Mouse (Mus musculus) heart, embryonic 13.5 days (tissue): ENCODE measurements around the gene Prss29. TPM values are rescaled to one million over a fixed set of nuclear protein-coding genes. Genes with fewer than 3 reads are reported as not detected.

Experiments used
- ATAC-seq: fragments of 200-750 bp; cut with Nextera tagmentation; 2 replicates; pipeline ENCODE4 v1.8.0; 2017; ENCODE audit warnings: moderate TSS enrichment; ENCODE audit not compliant: insufficient number of reproducible peaks, low FRiP score, low TSS enrichment; ENCODE audit errors: extremely low read depth
- H3K27ac ChIP-seq: fragments of 300-500 bp; sonication (generic); replicated peaks from 2 replicates; pipeline ENCODE4 v1.5.1; 2015; ENCODE audit warnings: moderate library complexity, mild to moderate bottlenecking, inconsistent platforms
- H3K27me3 ChIP-seq: fragments of 300-500 bp; sonication (generic); replicated peaks from 2 replicates; pipeline ENCODE4 v1.6.1; 2015; ENCODE audit warnings: mild to moderate bottlenecking, inconsistent platforms
- H3K36me3 ChIP-seq: fragments of 300-500 bp; sonication (generic); 2 replicates; pipeline ENCODE4 v1.6.1; 2015; ENCODE audit warnings: mild to moderate bottlenecking, inconsistent platforms
- H3K4me1 ChIP-seq: fragments of 300-500 bp; sonication (generic); 2 replicates; pipeline ENCODE4 v1.6.1; 2015; ENCODE audit warnings: inconsistent platforms
- H3K4me2 ChIP-seq: fragments of 300-500 bp; sonication (generic); 2 replicates; pipeline ENCODE4 v1.6.1; 2015; ENCODE audit warnings: inconsistent platforms, mild to moderate bottlenecking, moderate library complexity
- H3K4me3 ChIP-seq: fragments of 300-500 bp; sonication (generic); 2 replicates; pipeline ENCODE4 v1.5.1; 2015; ENCODE audit warnings: moderate library complexity, mild to moderate bottlenecking, inconsistent platforms
- H3K9ac ChIP-seq: fragments of 300-500 bp; sonication (generic); 2 replicates; pipeline ENCODE4 v1.6.1; 2015; ENCODE audit warnings: inconsistent platforms, mild to moderate bottlenecking, moderate library complexity
- H3K9me3 ChIP-seq: fragments of 300-500 bp; sonication (generic); 2 replicates; pipeline ENCODE4 v1.6.1; 2016; ENCODE audit warnings: inconsistent platforms
- WGBS: fragments of 180-500 bp; shearing (Covaris S2); methylation state at CpG from one replicate; pipeline ENCODE4 v1.1.7; 2015; ENCODE audit warnings: mixed read lengths; 5-methylcytosine and 5-hydroxymethylcytosine counted together
- polyA plus RNA-seq: library from polyadenylated mRNA; unstranded; fragments of >200 nt; fragmentation: Nextera tagmentation; extraction: Ambion mirVana; gene quantifications from 2 replicates; pipeline ENCODE4 v1.2.1, GENCODE M21; 2015

Gene Prss29
- polyA plus RNA-seq, 1 experiment from 2014 or later, result not detected

DNA sequence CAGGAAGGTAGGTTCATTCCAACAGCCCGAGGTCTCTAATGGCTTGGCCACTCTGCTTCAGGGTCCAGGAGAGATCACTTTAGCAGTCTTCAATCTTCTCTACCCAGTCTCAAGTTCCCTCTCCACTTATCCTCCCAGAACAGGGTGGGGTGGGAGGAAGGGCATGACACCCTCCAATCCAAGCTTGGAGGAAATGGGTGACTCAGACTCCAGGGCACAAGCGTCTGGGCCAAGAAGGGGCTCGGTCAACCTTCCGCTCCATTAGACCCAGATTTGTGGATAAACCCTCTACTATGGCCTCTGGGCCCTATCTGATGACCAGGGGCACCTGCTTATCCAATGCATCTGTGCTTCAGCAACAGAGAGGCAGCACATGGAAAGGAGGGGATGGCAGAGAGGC is 27.0 kb downstream of the Prss29 start, which contains the start of gene Tpsab1:
Gene Tpsab1, minus strand, starts transcription at position 101 of the 400 bp plus-strand sequence.
- Histone ChIP-seq H3K27me3 (peaks cover 11% of the 10 kb centered on the region; the same call in 1 of the 2 replicates), H3K4me2 (no peak within 1 kb of the TSS), H3K36me3 (no peaks in the 10 kb centered on the region), H3K4me3 (no peak within 1 kb of the TSS), H3K27ac (no peak within 1 kb of the TSS), H3K9ac (no peak within 1 kb of the TSS), H3K4me1 (no peaks in the 10 kb centered on the region), H3K9me3 (no peaks in the 10 kb centered on the region)
- no peak for ATAC-seq
- whole genome bisulfite sequencing, result 81% methylated on average over 4 of the region's 4 CpGs

DNA sequence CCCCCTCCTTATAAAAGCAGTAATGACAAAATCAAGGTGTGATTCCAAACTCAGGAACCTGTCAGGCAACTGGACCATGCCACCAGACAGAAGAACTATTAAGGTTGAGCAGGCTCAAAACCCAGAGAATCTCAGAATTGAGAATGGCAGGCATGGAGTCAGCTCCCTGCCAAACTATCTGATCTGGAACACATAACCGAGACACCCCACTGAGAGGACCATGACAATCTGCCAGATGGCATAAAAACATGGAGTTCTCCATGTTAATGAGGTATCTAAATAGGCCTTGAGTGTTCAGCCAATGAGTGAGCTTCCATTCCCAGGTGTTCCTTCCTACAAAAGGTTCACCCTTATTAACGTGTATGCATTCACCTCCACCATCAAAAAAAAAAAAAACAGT is 42.8 kb downstream of the Prss29 start:
- Histone ChIP-seq H3K4me2 (no peak overlapping the region), H3K36me3 (no peaks in the 10 kb centered on the region), H3K27me3 (peaks cover 16% of the 10 kb centered on the region), H3K4me1 (no peaks in the 10 kb centered on the region), H3K9me3 (no peaks in the 10 kb centered on the region), H3K9ac (no peak overlapping the region), H3K27ac (no peak overlapping the region), H3K4me3 (no peak overlapping the region)
- WGBS, result 57% methylated on average over 2 of the region's 2 CpGs
- ATAC-seq, result no peak

DNA sequence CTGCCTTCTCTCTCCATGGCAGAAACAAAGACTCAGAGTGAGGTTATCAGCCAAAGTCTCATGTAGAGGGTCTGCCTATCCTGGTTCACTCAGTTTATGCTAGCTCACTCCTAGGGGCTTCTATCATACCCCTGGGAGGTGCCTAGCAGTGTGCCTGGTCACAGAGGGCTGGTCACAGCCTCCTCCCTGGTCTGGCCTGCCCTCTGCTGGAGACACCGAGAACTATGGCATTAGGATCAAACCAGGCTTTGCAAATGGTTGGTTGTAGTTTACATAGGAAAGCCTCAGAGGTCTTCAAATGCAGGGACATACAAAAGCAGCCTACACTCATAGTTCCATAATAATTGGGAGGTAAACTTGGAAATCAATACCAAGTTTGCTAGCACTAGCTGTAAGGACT is 45.3 kb downstream of the Prss29 start:
- no peak for ATAC-seq
- no peaks in the 10 kb centered on the region for H3K4me1 ChIP-seq
- no peak overlapping the region for H3K4me2 ChIP-seq
- peaks cover 25% of the 10 kb centered on the region for H3K27me3 ChIP-seq
- no peaks in the 10 kb centered on the region for H3K9me3 ChIP-seq
- 6% methylated on average over 1 of the region's 1 CpGs for WGBS
- H3K4me3 ChIP-seq, result no peak overlapping the region
- H3K9ac ChIP-seq, result no peak overlapping the region
- H3K27ac ChIP-seq, result no peak overlapping the region
- H3K36me3 ChIP-seq, result no peaks in the 10 kb centered on the region

DNA sequence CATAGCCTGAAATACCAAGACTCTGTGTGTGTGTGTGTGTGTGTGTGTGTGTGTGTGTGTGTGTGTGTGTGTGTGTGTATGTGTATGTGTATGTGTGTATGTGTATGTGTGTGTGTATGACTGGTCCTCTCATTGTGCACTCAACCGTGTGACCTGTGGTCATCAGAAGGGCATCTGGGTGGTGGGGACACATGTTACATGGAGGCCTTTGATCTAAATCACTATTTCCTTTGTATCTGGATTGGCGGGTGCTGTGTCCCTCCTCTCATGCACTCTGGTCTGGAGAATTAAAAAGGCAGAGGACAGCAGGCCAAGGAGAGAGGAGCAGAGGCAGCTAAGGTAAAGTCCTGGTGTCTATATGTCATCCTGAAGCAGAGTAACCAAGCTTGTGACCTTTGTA is 47.6 kb downstream of the Prss29 start, which contains the start of gene Tpsb2:
Gene Tpsb2, plus strand, starts transcription at position 301 of the 400 bp plus-strand sequence.
- ATAC-seq, result no peak
- Histone ChIP-seq H3K4me3 (no peak within 1 kb of the TSS), H3K9me3 (no peaks in the 10 kb centered on the region), H3K27me3 (peaks cover 25% of the 10 kb centered on the region), H3K36me3 (no peaks in the 10 kb centered on the region), H3K4me2 (no peak within 1 kb of the TSS), H3K4me1 (no peaks in the 10 kb centered on the region), H3K27ac (no peak within 1 kb of the TSS), H3K9ac (no peak within 1 kb of the TSS)
- WGBS, result 64% methylated on average over 2 of the region's 2 CpGs

DNA sequence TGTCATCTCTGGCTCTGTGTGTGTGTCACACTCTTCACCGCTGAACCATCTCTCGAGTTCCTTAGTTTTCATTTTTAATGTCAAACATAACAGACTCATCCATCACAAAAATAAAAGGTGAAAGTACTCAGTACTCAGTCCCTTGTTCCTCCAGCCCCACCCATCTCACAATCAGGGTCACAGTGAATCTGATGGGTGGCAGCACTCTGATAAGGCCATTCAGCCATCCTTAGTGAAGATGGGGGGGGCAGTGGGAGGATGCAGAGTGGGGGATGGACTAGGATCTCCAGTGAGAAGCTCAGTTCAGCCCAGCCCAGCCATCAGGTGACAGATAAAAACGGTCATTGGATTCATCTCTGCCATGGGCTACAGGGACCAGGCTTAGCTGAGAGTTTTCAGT is 50.5 kb downstream of the Prss29 start, which contains the start of gene Tpsg1:
Gene Tpsg1, plus strand, starts transcription at position 301 of the 400 bp plus-strand sequence.
- no peaks in the 10 kb centered on the region for H3K9me3 ChIP-seq
- no peak for ATAC-seq
- H3K4me2 ChIP-seq, result no peak within 1 kb of the TSS
- peaks cover 25% of the 10 kb centered on the region for H3K27me3 ChIP-seq
- H3K4me1 ChIP-seq, result no peaks in the 10 kb centered on the region
- H3K4me3 ChIP-seq, result no peak within 1 kb of the TSS
- no peak within 1 kb of the TSS for H3K27ac ChIP-seq
- no peak within 1 kb of the TSS for H3K9ac ChIP-seq
- WGBS, result 70% methylated on average over 3 of the region's 3 CpGs
- H3K36me3 ChIP-seq, result no peaks in the 10 kb centered on the region

Other genes starting within 250 kb of the Prss29 start
- gene Tmem204, start 235.1 kb upstream of the Prss29 start, polyA plus RNA-seq, result 18.0 and 19.4 TPM in 2 replicates
- 25.1 and 29.0 TPM in 2 replicates for gene Telo2, start 202.7 kb upstream of the Prss29 start, polyA plus RNA-seq
- gene Ptx4, start 197.9 kb upstream of the Prss29 start, polyA plus RNA-seq, result 0.11 and 0.15 TPM in 2 replicates
- gene Clcn7, start 185.3 kb upstream of the Prss29 start, polyA plus RNA-seq, result 15.7 and 17.9 TPM in 2 replicates
- not detected in 2 replicates for gene Ccdc154, start 156.2 kb upstream of the Prss29 start, polyA plus RNA-seq
- gene Gm38655, start 143.2 kb upstream of the Prss29 start, polyA plus RNA-seq, result 0.27 and 0.28 TPM in 2 replicates
- 22.0 and 25.2 TPM in 2 replicates for gene BC003965, start 134.1 kb upstream of the Prss29 start, polyA plus RNA-seq
- gene Unkl, start 130.3 kb upstream of the Prss29 start, polyA plus RNA-seq, result 4.3 and 4.5 TPM in 2 replicates
- gene Gnptg, start 78.5 kb upstream of the Prss29 start, polyA plus RNA-seq, result 27.9 and 28.2 TPM in 2 replicates
- 27.4 and 31.7 TPM in 2 replicates for gene Tsr3, start 78.5 kb upstream of the Prss29 start, polyA plus RNA-seq
- gene Baiap3, start 62.3 kb upstream of the Prss29 start, polyA plus RNA-seq, result 0.57 and 0.69 TPM in 2 replicates
- gene Ube2i, start 44.0 kb upstream of the Prss29 start, polyA plus RNA-seq, result 372 and 379 TPM in 2 replicates
- 0.16 TPM in 1 of 2 replicates, not detected in the other for gene Prss34, start 20.3 kb upstream of the Prss29 start, polyA plus RNA-seq
- not detected in 2 replicates for gene Prss28, start 10.0 kb upstream of the Prss29 start, polyA plus RNA-seq
- gene Tpsab1, start 26.9 kb downstream of the Prss29 start, polyA plus RNA-seq, result not detected in 2 replicates
- not detected in 2 replicates for gene Tpsb2, start 47.7 kb downstream of the Prss29 start, polyA plus RNA-seq
- gene Tpsg1, start 50.6 kb downstream of the Prss29 start, polyA plus RNA-seq, result 0.78 TPM in 1 of 2 replicates, not detected in the other
- 6.5 and 8.1 TPM in 2 replicates for gene Cacna1h, start 115.1 kb downstream of the Prss29 start, polyA plus RNA-seq
- gene Tekt4, start 136.0 kb downstream of the Prss29 start, polyA plus RNA-seq, result 0.23 and 0.47 TPM in 2 replicates
- gene Sstr5, start 178.6 kb downstream of the Prss29 start, polyA plus RNA-seq, result 0.28 and 0.33 TPM in 2 replicates